Comparison of ENCODE assay signal across 12 mouse cellular contexts in the genomic region with DNA sequence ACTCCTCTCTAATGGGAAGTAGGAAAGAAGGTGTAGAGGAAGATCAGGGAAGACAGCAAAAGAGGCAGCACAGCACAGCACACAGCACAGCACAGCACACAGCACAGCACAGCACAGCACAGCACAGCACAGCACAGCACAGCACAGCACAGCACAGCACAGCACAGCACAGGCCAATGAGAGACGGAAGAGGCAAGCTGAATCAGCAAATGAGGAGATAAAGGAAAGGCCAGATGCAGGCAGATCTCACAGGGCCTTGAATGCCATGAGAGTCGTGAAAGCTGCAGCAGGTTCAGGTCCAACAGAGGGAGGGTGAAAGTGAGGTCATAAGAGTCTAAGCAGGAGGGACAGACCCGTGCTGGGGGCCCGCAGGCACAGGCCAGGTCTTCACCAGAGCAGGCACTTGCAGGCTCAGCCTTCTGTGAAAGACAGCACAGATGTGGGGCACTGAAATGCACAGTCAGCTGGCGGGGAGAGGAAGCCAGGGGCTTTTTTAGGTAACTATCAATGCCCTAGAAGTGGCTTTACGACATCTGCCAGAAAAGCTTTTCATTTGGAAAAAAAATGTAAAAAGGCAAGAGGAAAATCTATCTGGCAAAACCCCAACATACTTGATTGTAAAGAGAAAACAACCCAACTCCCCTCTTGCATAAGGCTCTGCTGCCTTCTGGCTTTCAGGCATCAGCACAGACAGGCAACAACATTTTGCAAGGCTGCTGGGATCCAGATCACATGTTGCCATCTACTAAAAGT.
A peak's percentile ranks its signal among the peaks of the same experiment; 100 is the strongest.
DNase-seq lines count a peak whose midpoint lies in the region; ATAC-seq and TF ChIP-seq lines count a peak whose summit lies in the region.
"Had no signal": no experiment of that assay in that cellular context is flagged by ENCODE, and none has a peak within 500 bp of the region (broad histone marks: within the 10 kb centered on the region; RNA-seq: fewer than 3 reads in every experiment).

No protein-coding gene starts in this region.

- intact Hi-C loops in heart, adult 2 months (cut with DNase I): no loop called here

- H3K4me1 ChIP-seq in heart, adult 2 months (ENCODE audit: control insufficient read depth, insufficient read depth, low read length): no peaks in the 10 kb centered on the region
- peaks cover 20% of the 10 kb centered on the region for H3K4me1 ChIP-seq in heart, embryonic 12.5 days (replicated peaks)
- H3K4me1 ChIP-seq: stomach, embryonic 15.5 days had no signal

- no peaks in the 10 kb centered on the region for H3K79me2 ChIP-seq in heart, adult 2 months (replicated peaks; ENCODE audit: control insufficient read depth, insufficient read depth, low read length)

- no peaks in the 10 kb centered on the region for H3K9me3 ChIP-seq in heart, embryonic 12.5 days (replicated peaks)
- H3K9me3 ChIP-seq: G1E; megakaryocyte, embryonic 14.5 days; stomach, embryonic 15.5 days had no signal

- no peaks in the 10 kb centered on the region for H3K36me3 ChIP-seq in heart, adult 2 months (ENCODE audit: control insufficient read depth, insufficient read depth, low read length)
- H3K36me3 ChIP-seq in heart, embryonic 12.5 days: no peaks in the 10 kb centered on the region
- H3K36me3 ChIP-seq: G1E; stomach, embryonic 15.5 days had no signal

- peak; percentile 10 to 21 for DNase-seq in heart, adult 2 months
- peak; percentile 31 to 37 for DNase-seq in right cerebral cortex, adult 2 months (ENCODE audit: low spot score in 2 of 2)
- no peak for DNase-seq in right cerebral cortex, postnatal 25 days
- peak; percentile 52 to 56 for DNase-seq in layer of hippocampus, postnatal 36 days
- peak; percentile 23 for DNase-seq in yolk sac, embryonic 10.5 days (ENCODE audit: low spot score)
- no peak for DNase-seq in c-Kit-positive CD71-positive TER-119-positive erythroid progenitor cells, embryonic 14.5 days (ENCODE audit: low spot score)
- DNase-seq in kidney, adult 9 months: no peak
- DNase-seq: cerebellum, adult 9-11 months had no signal

- TF ChIP-seq CTCF in heart, adult 2 months (IDR thresholded peaks at IDR 0.05): no peak

- H3K9ac ChIP-seq in heart, adult 2 months (ENCODE audit: low read depth, low read length): no peak overlapping the region
- no peak overlapping the region for H3K9ac ChIP-seq in heart, embryonic 12.5 days
- H3K9ac ChIP-seq: stomach, embryonic 15.5 days had no signal

- 45% methylated on average over 6 of the region's 6 CpGs for WGBS in heart, adult 2 months
- WGBS in heart, embryonic 12.5 days: 27% methylated on average over 6 of the region's 6 CpGs

- H3K27ac ChIP-seq in heart, adult 2 months: no peak overlapping the region
- H3K27ac ChIP-seq in heart, embryonic 12.5 days (ENCODE audit: poor library complexity, severe bottlenecking): no peak overlapping the region
- H3K27ac ChIP-seq: stomach, embryonic 15.5 days had no signal

- H3K27me3 ChIP-seq in heart, adult 2 months (ENCODE audit: control insufficient read depth, insufficient read depth, low read length): no peaks in the 10 kb centered on the region
- H3K27me3 ChIP-seq in heart, embryonic 12.5 days (replicated peaks): no peaks in the 10 kb centered on the region
- H3K27me3 ChIP-seq: stomach, embryonic 15.5 days had no signal

- TF ChIP-seq POLR2A in heart, adult 2 months (IDR thresholded peaks at IDR 0.05; ENCODE audit: insufficient read depth, low read depth, low read length): no peak

- ATAC-seq in heart, embryonic 12.5 days (ENCODE audit: insufficient number of reproducible peaks, low FRiP score): no peak

- no peak overlapping the region for H3K4me2 ChIP-seq in heart, embryonic 12.5 days
- H3K4me2 ChIP-seq: stomach, embryonic 15.5 days had no signal

- H3K4me3 ChIP-seq in heart, adult 2 months: no peak overlapping the region
- no peak overlapping the region for H3K4me3 ChIP-seq in heart, embryonic 12.5 days
- H3K4me3 ChIP-seq: megakaryocyte, embryonic 14.5 days; stomach, embryonic 15.5 days had no signal

- TF ChIP-seq EP300 in heart, adult 2 months (IDR thresholded peaks at IDR 0.05; ENCODE audit: insufficient read depth, low read depth, low read length): no peak

Comparison
In these comparisons a context has a peak if more than half of its experiments do, and no peak if none do; other contexts are left out.
1. DNase-seq: peak in heart, adult 2 months (2 of 2), right cerebral cortex, adult 2 months (2 of 2), layer of hippocampus, postnatal 36 days (2 of 2) and yolk sac, embryonic 10.5 days (single experiment); none in right cerebral cortex, postnatal 25 days (single experiment), c-Kit-positive CD71-positive TER-119-positive erythroid progenitor cells, embryonic 14.5 days (single experiment) and kidney, adult 9 months (single experiment).